Mouse (Mus musculus) layer of hippocampus, adult 9-11 months (tissue): ENCODE measurements around the gene Slc5a10.

Experiments
- DNase-seq: peaks from one replicate; pipeline ENCODE4 v3.0.0; 2022

Gene Slc5a10

DNA sequence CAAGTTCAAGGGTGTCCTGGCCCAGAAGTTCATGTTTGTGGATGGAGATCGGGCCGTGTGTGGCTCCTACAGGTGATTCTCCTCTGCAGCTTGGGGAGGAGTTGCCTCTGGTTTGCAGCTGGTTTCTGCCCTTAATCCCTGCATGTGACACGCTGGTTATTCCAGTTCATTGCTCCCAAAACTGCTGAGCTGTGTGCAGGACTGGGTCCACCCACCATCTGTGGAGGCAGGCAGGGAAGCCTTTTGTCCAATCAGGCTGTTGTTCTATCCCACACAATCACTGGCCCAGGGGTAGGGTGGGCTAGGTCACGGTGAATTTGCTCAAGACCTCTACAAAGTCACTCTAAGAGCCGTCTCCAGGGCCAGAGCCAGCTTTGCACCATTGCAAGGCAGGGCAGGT, 18.9 kb downstream of the Slc5a10 start:
- no peak for DNase-seq

DNA sequence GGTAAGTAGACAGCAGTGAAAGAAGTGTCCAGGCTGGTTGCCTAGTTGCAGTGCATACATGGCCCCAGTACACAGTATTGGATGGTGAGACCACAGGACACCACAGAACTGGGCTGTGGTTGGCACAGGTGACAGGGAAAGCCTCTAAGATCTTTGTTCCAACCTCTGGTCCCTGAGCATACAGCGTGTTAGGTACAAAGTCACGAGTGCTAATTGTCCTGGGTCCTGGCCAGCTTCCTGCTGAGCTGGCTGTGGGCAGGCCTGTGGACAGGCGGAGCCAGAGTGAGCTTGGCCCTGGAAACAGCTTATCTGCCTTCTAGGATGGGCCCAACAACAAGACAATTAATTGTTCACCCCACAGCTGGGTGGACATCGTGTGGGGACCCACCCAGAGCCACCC, 20.7 kb downstream of the Slc5a10 start:
- no peak for DNase-seq

DNA sequence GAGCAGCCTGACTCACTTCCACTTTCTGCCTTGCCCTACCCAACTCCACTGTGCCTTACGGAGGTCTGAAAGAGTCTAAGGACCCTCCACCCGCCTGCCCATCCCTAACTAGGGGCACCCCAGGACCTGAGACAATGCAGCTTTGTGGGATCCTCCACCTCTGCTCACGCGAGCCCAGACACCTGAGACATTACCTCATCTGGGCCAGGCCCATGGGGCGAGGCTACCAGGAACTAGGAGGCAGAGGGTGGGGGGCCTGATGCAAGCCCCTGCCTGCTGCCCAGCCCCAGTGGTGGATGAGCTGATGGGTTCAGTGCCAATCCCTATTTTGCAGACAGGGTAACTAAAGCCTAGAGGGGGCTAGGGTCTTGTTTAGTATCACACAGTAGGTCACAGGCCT, 21.2 kb downstream of the Slc5a10 start:
- no peak for DNase-seq

DNA sequence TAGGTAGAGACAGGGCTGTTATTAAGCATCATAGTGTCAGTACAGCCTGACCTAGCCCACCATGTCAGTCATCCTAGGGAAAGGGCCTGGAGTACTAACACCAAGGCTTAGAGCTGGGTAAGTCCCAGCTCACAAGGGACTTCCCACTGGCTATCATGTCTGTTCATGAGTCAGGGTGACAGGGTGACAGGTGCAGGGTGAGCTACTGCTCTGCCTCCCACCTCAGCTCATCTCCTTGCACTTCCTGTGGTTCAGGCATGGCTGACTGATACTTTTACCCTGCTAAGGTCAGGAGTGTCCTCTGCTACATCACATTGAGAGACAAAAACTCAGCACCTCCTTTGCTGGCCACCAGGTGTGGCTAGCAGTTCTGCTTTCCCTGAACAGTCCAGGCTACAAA, 21.8 kb downstream of the Slc5a10 start:
- DNase-seq = no peak

DNA sequence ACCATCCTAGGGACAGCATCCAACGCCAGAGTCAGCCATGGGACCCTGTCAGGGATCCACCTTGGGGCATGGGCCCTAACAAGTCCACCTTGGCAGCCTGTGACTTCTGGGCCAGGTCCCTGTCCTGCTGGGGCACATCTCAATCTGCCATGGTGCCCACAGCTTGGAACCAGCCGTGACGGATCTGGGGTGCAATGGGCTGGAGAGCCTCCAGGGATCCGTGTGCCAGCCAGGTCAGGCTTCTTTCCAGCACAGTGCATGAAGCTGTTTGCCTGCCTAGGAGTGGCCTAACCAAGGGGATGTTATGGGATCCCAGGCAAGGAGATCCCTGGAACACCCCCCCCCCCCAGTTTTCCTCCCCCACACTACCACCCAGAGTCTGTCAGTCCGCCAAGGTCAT, 27.6 kb downstream of the Slc5a10 start:
- DNase-seq = no peak

DNA sequence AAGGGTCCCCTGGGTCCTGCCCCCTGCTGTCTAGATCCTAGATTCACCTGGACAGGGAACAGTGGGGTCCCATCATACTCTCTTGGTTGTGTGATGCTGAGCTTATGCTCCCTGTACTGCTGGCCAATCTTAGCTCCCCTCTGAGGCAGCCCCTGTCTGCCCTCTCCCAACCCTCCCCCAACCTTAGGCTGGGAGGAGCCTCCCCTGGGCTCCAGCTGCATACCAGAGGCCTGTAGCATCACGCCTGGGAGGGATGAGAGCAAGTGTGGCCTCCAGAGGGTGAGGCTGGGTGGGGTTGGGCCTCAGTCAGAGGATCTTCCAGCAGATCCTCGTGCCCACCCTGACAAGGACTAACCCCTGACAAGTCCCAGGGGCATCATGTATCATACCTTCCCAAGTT, 33.0 kb downstream of the Slc5a10 start:
- DNase-seq = no peak

DNA sequence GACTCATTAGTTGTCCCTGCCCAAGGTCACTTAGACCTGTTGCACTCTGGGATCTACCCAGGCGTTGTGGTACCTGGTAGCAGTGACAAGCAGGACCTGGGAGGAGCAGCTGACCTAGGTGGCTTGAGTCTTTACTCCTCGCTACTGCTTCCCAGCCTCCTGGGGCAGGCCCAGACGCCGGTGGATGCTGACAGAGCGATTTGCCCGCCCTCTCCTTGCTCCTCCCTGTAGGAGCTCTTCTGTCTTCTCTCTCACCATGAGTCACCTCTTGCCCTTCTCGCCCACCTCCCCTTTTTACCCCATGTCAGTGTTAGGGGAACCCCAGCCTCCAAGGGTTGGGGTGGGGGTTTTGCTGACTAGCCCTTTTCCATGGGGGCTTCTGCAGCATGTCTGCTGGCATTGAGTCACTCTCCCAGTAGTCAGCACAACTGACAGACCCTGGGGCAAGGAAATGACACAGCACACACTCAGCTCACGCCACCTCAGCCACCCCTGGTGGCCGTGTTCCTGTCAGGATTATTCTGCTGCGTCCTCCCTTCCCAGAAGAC, 33.6 kb downstream of the Slc5a10 start:
- no peak for DNase-seq

DNA sequence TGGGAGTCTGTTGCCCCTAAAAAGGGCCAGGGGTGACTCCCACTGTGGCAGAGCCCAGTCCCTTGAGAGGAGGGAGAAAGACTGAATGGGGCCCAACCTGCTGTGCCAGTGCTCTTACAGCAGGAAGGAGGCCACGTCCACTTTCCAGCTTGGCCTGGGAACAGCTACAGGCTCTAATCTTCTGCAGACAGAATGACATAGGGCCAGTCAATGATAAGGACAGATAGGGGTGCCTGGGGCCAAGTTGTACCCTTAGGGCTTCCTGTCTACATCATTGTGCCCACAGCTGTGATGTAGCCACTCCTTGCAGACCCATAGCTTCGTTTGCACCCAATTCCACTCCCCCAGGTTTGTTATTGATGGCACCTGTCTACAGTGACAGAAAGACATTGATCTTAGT, 34.5 kb downstream of the Slc5a10 start:
- DNase-seq = no peak

DNA sequence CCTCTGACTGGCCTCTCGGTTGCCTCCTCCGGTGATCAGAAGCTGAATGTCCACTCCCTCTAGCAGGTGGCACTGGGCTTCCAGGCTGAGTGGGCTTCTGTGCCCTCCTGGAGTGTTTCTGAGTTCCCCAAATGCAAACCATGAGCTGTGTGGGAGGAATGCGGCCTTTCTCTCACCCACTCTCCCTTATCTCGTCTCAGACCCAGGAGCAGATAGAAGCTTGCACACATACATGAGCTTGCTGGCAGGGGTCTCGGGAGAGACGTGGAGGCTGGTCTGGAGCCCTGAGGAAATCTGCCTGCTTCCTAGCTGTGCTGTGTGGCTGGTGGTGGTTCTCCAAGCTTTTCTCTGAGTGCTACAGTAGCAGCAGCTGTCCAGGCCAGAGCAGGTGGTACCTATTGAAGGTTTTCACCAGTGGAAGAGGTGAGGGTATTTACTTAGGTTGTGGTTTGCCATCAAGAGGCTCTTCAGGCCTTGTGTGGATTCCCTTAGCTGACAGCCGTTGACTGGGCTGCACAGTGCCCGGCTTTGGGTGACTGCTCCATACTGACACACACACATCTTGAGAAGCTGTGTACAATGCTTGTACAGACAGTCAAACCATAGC, 35.4 kb downstream of the Slc5a10 start:
- no peak for DNase-seq

DNA sequence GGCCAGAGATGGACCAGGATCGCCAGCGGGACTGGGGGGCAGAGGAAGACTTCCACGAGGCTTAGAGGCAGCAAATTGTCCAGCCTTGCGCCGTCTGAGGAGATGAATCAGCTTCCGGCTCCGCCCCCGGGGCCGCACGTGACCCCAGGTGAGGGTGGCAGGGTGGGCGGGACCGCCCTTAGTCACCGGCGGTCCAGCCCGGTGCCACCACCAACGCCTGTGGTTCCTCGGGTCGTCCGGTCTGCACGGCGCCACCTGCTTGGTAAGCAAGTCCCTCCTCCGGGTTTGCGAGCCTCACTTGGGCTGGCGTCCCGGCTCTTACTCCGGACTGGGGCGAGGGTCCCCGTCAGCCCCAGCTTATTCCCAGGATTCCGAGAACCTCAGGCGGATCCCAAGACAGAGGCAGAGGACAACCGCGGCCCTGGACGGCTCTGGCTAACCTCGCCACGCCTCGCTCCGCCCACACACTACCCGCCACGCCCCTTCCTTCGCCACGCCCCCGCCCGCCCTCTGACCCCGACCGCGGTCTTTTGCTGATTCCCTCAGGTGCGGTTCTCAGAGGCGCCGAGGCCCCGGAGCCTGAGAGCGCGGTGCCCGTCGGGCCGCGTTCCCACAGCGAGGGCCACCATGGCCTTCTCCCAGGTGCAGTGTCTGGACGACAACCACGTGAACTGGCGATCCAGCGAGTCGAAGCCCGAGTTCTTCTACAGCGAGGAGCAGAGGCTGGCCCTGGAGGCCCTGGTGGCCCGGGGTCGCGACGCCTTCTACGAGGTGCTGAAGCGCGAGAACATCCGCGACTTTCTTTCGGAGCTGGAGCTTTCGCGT, 36.5 kb downstream of the Slc5a10 start, which contains the start of gene Fam83g:
Fam83g (plus strand) TSS at position 185 of the 825 bp plus-strand sequence.
- no peak for DNase-seq

DNA sequence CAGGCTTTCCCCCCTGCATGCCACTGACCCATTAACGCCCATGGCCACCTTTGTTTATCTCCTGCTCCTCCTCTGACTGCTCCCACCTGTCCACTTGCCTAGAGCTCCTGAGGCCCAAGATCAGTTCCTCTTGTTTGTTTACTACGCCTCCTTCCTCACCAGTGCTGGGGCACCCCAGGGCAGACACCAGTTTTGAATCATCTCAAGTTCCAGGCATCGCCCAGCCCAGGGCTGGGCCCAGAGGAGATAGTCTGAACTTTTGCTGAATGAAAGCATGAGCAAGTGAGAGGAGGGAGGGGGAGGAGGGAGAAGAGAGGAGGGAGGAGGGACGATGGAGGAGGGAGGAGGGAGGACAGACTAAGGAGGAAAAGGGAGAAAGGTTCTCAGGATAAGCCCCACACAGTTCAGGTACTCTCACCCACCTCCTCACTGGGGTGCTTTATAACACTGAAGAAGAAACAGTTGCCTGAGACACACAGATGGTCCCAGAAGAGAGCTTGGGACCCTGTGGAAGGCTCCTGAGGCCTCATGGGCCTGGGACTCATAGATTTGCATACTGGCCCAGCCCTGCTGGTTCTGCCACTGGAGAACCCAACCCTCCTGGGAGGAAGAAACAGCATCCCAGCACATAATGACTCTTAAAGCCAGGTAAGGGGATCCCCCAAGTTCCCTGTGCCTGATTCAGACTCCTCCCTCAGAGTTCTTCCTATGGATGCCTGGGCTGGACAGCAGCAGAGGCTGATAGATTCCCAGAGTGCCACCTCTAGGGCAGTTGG, 41.3 kb downstream of the Slc5a10 start:
- no peak for DNase-seq

DNA sequence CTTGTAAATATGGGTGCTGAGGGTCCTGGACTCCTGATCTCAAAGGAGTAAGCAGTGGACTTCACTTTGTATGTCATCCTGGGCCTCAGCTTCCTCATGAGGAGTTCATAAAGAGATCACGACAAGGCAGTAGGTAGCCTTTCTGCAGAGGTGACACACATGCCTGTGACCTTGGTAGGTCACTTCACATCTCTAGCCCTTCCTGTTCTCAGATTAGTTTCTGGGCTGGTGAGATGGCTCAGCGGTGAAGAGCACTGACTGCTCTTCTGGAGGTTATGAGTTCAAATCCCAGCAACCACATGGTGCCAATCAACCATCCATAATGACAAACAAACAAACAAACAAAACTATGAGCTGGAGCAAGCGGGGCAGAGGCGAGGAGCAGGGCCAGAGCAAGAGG, 42.9 kb downstream of the Slc5a10 start:
- DNase-seq = no peak

DNA sequence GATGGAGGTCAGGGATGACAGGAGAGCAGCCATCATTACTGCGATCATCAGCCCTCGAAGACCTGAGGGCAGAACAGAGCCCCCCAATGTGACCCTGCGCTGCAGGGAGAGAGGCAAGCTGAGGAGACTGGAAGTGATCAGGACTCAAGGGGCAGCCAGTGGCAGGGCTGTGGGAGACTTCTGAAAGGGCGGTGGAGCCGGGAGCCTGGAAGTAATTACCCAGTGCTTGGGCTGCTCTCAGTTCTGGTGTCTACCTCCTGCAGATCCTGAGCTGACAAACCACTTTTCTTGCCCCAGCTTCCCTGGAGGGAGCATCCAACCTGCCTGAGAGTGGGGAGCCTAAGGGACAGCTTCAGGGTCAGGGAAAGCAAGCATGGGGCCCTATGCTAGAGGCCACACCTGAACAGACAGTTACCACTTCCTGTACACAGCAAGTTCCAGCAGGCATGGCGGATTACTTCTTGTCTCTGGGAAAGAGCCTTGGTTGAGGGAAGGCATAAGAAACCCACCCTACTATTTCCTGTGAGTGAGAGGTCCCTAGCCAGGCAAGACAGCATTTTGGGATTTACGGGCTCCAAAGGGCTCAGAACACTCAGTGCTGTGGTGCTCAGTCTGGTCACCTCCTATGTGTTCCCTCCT, 44.3 kb downstream of the Slc5a10 start:
- no peak for DNase-seq

DNA sequence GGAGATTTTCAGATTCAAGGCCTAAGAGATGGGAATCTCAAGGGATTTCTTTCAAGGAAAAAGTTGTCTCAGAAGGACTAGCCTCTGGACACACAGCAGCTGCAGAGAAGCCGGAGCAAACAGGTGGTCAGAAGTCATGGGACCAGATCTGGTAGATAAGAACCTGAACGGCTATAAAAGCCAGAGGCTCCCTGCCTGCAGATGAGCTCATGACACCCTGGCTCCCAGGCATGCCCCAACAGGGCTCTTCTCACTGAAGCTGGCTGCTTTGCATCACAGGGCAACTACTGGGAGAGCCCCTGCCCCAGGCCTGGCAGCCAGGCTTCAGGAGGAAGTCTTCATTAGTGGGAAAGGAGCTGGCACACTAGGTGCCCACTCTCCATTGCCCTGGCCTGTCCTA, 45.3 kb downstream of the Slc5a10 start:
- no peak for DNase-seq

DNA sequence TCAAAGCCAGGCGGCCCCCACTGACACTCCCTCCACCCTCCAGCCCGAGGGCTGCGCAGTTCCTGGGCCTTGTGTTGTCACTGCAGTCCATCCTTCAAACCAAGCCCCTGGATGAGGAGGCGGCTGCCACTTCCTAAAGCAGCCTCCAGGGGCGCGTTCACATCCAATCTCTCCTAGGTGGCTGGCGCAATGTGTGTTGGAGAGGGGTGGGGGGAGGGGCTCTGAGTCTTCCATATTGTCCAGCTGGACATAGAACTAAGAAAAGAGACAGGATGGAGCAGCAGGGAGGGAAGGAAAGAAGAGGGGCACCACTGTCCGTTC, 45.8 kb downstream of the Slc5a10 start:
- no peak for DNase-seq

DNA sequence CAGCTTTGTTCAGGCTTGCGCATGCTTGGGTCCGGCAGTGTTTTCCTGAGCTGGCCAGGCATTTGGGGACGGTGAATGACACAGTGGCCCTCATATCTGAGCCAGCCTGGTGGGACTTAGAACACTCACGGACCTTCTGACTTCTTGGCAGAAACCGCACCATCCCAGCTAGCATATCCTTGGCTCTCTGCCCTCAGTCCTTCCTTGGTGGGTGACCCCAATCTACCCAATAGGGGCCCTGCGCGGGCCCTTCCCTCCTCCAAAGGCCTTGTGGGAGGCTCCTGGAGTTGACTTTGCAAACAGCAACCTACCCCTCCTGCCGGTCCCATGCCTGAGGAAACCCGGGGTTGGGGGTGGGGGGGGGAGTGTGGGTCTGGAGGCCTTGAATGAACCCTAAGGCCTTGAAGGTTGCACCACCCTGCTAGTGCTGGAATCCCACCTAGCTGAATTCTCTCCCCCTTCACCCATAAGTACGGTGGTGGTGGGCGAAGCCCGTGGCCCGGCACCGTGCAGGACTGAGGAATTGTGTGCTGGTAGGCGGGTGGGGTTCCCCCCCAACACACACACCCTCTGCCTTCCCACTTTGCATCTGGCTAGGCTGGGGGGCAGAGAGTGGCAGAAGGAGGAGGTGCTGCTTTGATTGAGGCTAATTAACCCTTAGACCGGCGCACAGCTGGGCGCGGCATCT, 46.3 kb downstream of the Slc5a10 start:
- no peak for DNase-seq

DNA sequence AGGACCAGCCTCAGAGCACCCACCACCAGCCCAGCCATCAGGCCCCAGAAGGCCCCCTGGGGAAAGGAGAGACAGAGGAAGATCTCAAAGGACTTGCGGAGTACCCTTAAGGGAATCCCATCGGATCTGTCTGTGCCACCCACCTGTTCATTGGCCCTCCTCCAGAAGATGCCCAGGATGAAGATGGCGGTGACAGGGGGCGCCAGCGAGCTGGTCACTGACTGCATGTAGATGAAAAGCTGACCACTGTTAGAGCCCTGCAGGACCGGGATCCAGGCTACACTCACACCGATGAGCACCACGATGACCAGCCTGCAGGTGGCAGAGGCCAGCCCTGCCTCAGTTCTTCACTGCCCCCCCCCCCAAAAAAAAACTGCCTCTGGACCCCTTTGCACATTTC, 46.9 kb downstream of the Slc5a10 start:
- no peak for DNase-seq

DNA sequence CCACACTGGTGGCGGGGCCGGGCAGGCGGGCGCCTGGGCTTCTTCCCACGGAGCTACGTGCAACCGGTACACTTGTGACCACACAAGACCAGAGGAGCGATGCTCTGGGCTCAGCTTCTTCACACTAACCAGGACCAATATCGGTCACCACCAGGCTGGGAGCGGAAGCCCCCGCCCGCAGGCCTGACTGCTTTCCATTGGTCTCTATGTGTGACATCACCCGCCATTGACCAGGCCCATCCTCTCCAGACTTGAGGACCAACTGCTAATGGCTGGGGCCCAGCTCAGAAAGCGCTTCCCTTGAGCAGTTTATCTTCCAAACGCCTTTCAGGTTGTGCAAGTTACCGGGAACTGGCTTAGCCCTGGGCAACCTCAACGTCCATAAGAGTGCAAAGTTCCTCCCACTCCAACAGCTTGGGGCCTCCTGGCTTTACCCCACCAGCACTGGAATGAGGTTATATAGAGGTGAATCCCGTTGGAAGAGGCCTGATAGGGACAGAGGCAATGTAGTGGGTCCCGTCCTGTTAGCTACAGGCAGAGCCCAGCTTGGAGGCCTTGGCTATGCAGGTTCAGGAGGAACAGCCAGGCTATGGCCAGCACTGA, 48.7 kb downstream of the Slc5a10 start:
- no peak for DNase-seq

DNA sequence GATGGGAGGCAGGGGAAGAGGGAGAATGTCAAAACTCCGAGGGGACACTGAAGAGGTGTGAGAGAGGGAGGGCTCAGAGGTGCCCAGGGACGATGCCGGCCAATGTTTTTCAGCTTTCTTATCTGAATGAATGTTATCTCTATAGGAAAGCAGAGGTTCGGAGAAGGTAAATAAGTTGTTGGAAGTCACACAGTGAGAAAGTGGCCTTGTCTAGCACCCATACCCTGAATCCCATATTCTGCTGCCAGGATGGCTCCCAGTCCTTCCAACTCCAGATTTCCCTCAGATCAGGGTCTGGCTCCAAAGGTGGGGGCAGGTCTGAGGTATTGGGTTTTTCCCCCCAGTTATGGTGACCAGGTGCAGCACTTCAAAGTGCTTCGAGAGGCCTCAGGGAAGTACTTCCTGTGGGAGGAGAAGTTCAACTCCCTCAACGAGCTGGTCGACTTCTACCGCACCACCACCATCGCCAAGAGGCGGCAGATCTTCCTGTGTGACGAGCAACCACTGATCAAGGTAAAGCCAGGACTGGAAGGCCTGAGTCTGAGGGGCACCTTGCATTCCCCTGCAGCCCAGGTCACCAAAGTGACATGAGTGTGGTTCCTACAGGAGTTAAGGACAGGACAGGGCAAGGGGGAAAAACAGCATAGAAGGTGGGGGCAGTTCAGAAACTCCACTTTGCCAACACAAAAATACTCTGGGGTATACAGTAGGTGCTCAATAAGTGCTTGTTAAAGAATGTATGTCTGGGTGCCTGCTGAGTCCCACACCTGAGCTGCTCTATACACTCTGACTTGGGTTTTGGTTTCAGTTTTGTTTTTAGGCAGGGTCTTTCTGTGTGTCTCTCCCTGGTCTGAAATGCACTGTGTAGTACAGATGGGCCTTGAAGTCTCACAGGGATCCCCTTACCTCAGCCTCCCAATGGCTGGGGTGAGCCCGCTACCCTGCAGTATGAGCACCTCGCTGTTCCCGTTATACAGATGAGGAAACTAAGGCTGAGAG, 50.8 kb downstream of the Slc5a10 start:
- no peak for DNase-seq

DNA sequence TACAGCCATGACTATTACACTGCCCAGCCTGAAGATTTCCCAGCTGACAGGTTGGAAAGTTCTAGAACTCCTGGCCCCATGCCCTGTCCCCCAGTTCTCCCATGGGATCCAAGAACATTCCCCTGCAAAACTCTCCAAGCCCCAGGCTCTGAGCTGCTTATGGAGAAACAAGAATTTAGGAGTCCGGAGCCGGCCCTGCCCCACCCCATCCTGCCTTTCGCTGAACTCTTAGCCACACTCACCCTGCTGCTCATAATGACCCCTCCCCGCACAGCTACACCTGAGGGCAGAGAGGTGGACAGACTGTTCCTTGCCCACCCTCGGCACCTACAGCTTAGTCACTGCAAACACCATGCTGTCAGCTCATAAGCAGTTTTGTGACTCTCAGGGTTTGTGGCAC, 52.8 kb downstream of the Slc5a10 start:
- DNase-seq = no peak

DNA sequence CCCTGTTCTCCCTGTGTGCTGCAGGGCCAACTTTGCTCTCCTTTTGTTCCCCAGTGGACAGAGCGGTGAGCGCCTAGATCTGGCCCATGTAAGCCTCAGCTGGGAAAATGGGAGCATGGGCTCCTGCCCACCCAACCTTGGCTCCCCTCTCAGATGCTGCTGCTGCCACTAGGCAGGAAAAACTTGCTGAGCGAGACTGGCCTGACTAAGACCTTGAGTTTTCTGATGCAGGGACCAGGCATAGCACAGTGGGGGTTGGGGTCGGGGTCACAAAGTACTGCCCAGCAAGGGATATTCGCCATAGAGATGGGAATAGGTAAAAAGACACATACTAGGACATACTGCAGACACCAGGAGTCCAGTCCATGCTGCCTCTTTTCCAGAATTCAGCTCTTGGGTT, 53.4 kb downstream of the Slc5a10 start:
- no peak for DNase-seq
